Mouse (Mus musculus): Measurements from ENCODE around the gene Lrmda. TPM values are rescaled to one million over a fixed set of nuclear protein-coding genes. Genes with fewer than 3 reads are reported as not detected.

Gene Lrmda
- polyA plus RNA-seq, 1 experiment from 2014 or later = 0.94 TPM

DNA sequence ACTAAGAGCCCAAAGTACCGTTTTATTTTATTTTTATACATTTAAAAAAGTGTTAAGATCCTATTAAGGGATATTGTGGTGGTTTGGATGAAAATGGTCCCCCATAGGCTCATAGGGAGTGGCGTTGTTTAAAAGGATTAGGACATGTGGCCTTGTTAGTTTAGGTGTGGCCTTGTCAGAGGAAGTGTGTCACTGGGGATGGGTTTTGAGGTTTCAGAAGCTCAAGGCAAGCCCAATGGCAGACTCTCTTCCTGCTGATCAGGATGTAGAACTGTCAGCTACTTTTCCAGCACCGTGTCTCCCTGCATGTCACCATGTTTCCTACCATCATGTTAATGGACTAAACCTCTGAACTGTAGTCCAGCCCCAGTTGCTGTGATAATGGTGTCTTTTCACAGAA, 591.5 kb downstream of the Lrmda start:
- ATAC-seq (ENCODE audit: insufficient read depth, low FRiP score) = no peak
- WGBS = 80% methylated on average over 3 of the region's 3 CpGs
- Histone ChIP-seq H3K4me2 (ENCODE audit: low read depth, low read length) (no peak overlapping the region), H3K36me3 (ENCODE audit: control insufficient read depth, insufficient read depth, low read length) (no peaks in the 10 kb centered on the region), H3K27ac (ENCODE audit: low read length) (no peak overlapping the region), H3K27me3 (ENCODE audit: control insufficient read depth, insufficient read depth, low read length) (no peaks in the 10 kb centered on the region), H3K9ac (ENCODE audit: low read length) (no peak overlapping the region), H3K4me3 (replicated peaks; ENCODE audit: low read length) (no peak overlapping the region), H3K4me1 (ENCODE audit: control insufficient read depth, insufficient read depth, low read length) (0 out of 2 replicates have a peak, but pooled peaks cover 11% of the 10 kb centered on the region), H3K9me3 (replicated peaks; ENCODE audit: control insufficient read depth, low read length) (no peaks in the 10 kb centered on the region)

DNA sequence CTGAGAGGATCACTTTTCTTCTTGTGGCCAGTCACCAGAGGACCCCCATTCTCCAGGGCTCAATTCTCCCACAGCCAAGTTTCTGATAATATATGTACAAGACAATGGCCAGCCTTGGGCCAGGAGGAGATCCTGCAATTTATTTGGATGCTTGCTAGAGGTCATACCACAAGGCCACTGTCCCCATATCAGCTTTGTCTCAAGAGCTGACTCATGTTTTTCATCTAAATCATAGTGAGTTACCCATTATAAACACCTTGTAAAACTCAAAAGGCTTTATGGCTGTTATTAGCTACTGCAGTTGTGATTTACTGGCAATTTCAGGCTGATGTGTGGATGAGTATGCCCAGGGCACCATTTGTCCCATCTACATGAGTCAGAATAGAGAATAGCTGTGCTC, 600.7 kb downstream of the Lrmda start:
- H3K4me3 ChIP-seq (replicated peaks; ENCODE audit: low read length) = no peak overlapping the region

DNA sequence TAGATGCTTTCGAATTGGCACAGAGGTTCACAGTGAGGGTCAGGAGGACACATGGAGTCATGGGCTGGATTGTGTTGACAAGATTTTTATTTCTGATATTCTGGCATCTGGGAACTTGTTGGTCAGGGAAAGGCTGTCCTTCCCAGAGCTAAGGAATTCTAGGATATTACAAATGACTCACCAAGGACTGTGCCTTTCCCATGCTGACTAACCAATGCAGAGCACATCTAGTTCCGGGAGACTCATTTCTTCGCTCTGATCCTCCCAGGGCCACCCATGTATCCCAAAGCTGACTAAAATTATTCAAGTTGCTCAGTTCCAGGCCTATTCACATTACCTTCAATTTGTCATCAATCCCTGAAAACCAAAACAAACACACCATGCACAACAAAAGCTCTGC, 602.4 kb downstream of the Lrmda start:
- ATAC-seq (ENCODE audit: insufficient read depth, low FRiP score) = no peak
- H3K4me1 ChIP-seq (ENCODE audit: control insufficient read depth, insufficient read depth, low read length) = no peaks in the 10 kb centered on the region; the same call in 1 of the 2 replicates
- no peak overlapping the region for H3K27ac ChIP-seq (ENCODE audit: low read length)
- no peak overlapping the region for H3K4me2 ChIP-seq (ENCODE audit: low read depth, low read length)
- no peaks in the 10 kb centered on the region for H3K9me3 ChIP-seq (replicated peaks; ENCODE audit: control insufficient read depth, low read length)
- WGBS = 92% methylated on average over 3 of the region's 3 CpGs
- no peaks in the 10 kb centered on the region for H3K36me3 ChIP-seq (ENCODE audit: control insufficient read depth, insufficient read depth, low read length)
- no peak overlapping the region for H3K9ac ChIP-seq (ENCODE audit: low read length)
- H3K4me3 ChIP-seq (replicated peaks; ENCODE audit: low read length) = no peak overlapping the region
- no peaks in the 10 kb centered on the region for H3K27me3 ChIP-seq (ENCODE audit: control insufficient read depth, insufficient read depth, low read length)

More for the DNA sequence above, 600.7 kb downstream of the Lrmda start:
- H3K27ac ChIP-seq (ENCODE audit: low read length) = no peak overlapping the region
- H3K27me3 ChIP-seq (ENCODE audit: control insufficient read depth, insufficient read depth, low read length) = no peaks in the 10 kb centered on the region
- no peaks in the 10 kb centered on the region for H3K9me3 ChIP-seq (replicated peaks; ENCODE audit: control insufficient read depth, low read length)
- H3K4me1 ChIP-seq (ENCODE audit: control insufficient read depth, insufficient read depth, low read length) = no peaks in the 10 kb centered on the region
- H3K36me3 ChIP-seq (ENCODE audit: control insufficient read depth, insufficient read depth, low read length) = no peaks in the 10 kb centered on the region
- H3K9ac ChIP-seq (ENCODE audit: low read length) = no peak overlapping the region
- no peak overlapping the region for H3K4me2 ChIP-seq (ENCODE audit: low read depth, low read length)
- ATAC-seq (ENCODE audit: insufficient read depth, low FRiP score) = no peak

DNA sequence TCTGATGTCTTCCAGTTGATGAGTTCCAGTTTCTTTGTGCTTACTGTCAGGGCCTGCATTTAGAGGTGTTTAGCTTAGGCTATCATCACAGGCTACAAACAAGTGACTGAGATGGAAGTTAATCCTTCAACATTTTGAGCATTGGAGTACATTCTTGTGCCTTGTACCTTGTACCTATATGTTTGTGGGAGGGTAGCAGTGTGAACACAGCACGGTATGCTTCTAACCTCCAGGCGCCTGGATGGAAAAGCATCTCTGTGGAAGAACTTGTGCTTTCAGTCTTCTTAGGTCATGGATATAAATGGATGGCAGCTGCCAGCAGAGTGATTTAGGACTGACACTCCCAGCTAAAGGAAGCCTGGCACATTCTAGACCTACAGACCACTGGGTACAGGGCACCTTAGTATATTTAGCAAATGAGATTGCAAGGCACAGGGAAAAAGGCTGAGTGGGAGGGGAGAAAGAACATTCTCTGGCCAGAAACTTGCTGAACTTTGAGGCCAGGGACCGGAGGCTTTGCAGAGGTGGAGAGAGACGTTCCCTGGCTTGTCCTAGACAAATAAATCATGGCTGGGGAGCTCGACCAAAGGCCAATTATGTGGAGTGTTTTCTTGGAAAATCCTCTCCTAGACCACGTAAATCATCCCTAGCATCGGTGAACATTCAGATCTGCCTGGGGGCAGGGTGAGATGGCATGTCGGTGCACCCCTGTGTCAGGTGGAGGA, 607.8 kb downstream of the Lrmda start:
- ATAC-seq (ENCODE audit: insufficient read depth, low FRiP score) = no peak; the same call in 1 of the 2 replicates
- Histone ChIP-seq H3K27ac (ENCODE audit: low read length) (no peak overlapping the region), H3K4me2 (ENCODE audit: low read depth, low read length) (no peak overlapping the region), H3K4me3 (replicated peaks; ENCODE audit: low read length) (no peak overlapping the region), H3K9me3 (replicated peaks; ENCODE audit: control insufficient read depth, low read length) (no peaks in the 10 kb centered on the region), H3K4me1 (ENCODE audit: control insufficient read depth, insufficient read depth, low read length) (no peaks in the 10 kb centered on the region; the same call in 1 of the 2 replicates), H3K27me3 (ENCODE audit: control insufficient read depth, insufficient read depth, low read length) (no peaks in the 10 kb centered on the region), H3K9ac (ENCODE audit: low read length) (no peak overlapping the region), H3K36me3 (ENCODE audit: control insufficient read depth, insufficient read depth, low read length) (no peaks in the 10 kb centered on the region)
- 44% methylated on average over 8 of the region's 8 CpGs for WGBS

DNA sequence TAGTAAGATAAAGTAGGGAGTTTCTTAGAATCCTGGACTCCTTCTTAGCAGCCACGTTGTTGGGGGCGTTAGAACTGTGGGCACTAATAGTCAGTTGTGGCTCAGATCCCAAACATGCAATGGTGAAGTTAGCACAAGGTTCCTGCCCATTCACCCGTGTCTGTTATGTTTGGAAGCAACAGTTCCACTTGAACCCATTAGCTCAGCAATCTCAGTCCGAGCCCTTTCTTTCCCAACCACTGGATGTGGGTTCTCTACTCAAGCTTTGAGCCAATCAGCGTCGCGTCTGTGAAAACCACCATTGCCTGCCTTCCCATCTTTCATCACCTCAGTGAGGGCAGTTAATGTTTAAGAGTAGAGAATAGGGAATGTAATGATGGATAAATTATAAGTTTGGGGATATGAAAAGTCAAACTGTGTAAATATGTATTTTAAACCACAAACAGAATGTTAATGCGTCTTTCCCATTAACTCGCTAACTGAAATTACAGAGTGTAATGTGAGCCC, 610.9 kb downstream of the Lrmda start:
- Histone ChIP-seq H3K9ac (ENCODE audit: low read length) (no peak overlapping the region), H3K4me1 (ENCODE audit: control insufficient read depth, insufficient read depth, low read length) (no peaks in the 10 kb centered on the region; the same call in 1 of the 2 replicates), H3K27ac (ENCODE audit: low read length) (no peak overlapping the region), H3K4me3 (replicated peaks; ENCODE audit: low read length) (no peak overlapping the region), H3K4me2 (ENCODE audit: low read depth, low read length) (no peak overlapping the region), H3K27me3 (ENCODE audit: control insufficient read depth, insufficient read depth, low read length) (no peaks in the 10 kb centered on the region), H3K9me3 (replicated peaks; ENCODE audit: control insufficient read depth, low read length) (no peaks in the 10 kb centered on the region), H3K36me3 (ENCODE audit: control insufficient read depth, insufficient read depth, low read length) (no peaks in the 10 kb centered on the region)
- ATAC-seq (ENCODE audit: insufficient read depth, low FRiP score) = no peak
- 77% methylated on average over 9 of the region's 9 CpGs for WGBS

DNA sequence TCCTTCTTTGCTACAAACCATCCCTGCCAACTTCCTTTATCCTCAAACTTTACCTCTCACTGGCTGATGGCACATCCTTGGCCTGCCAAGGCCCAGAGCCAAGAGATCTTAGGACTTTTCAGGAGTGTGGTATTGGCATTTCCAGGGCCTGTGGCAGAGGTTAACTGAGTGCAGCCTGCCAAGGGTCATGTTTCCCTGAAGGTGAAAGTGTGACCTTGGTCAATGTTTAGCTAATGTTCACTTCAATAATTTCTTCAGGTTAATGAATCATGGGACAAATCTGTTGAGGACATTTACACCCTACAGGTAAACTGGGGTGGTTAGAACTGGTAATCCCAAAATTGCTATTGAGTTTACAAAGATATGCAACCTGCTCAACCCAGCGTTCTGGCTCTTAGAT, 614.1 kb downstream of the Lrmda start:
- no peaks in the 10 kb centered on the region for H3K9me3 ChIP-seq (replicated peaks; ENCODE audit: control insufficient read depth, low read length)
- no peaks in the 10 kb centered on the region for H3K4me1 ChIP-seq (ENCODE audit: control insufficient read depth, insufficient read depth, low read length)
- ATAC-seq (ENCODE audit: insufficient read depth, low FRiP score) = no peak
- 61% methylated on average over 1 of the region's 1 CpGs for WGBS
- no peak overlapping the region for H3K4me2 ChIP-seq (ENCODE audit: low read depth, low read length)
- H3K4me3 ChIP-seq (replicated peaks; ENCODE audit: low read length) = no peak overlapping the region
- H3K27me3 ChIP-seq (ENCODE audit: control insufficient read depth, insufficient read depth, low read length) = no peaks in the 10 kb centered on the region
- no peaks in the 10 kb centered on the region for H3K36me3 ChIP-seq (ENCODE audit: control insufficient read depth, insufficient read depth, low read length)
- H3K9ac ChIP-seq (ENCODE audit: low read length) = no peak overlapping the region
- no peak overlapping the region for H3K27ac ChIP-seq (ENCODE audit: low read length)

DNA sequence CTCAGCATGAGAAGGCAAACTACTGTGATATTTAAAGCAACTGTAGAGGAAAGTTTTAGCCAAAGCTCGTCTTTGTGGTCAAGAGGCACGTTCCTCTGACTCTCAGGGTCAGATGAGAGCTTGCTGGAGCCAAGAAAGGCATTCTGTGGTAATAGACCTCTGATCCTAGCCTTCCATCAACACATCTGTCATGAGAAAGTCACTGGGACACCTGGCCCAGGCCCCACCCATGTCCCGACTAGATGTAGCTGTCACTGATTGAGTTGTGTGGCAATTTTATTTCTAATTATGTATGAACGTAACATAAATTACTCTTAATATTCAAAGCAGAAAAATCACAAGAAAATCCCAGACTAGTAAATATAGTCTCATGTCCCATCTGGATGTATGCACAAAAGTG, 624.0 kb downstream of the Lrmda start:
- Histone ChIP-seq H3K27ac (ENCODE audit: low read length) (no peak overlapping the region), H3K27me3 (ENCODE audit: control insufficient read depth, insufficient read depth, low read length) (no peaks in the 10 kb centered on the region), H3K36me3 (ENCODE audit: control insufficient read depth, insufficient read depth, low read length) (no peaks in the 10 kb centered on the region), H3K9ac (ENCODE audit: low read length) (no peak overlapping the region), H3K4me2 (ENCODE audit: low read depth, low read length) (no peak overlapping the region), H3K4me1 (ENCODE audit: control insufficient read depth, insufficient read depth, low read length) (peaks cover 14% of the 10 kb centered on the region; the same call in 1 of the 2 replicates), H3K4me3 (replicated peaks; ENCODE audit: low read length) (no peak overlapping the region), H3K9me3 (replicated peaks; ENCODE audit: control insufficient read depth, low read length) (no peaks in the 10 kb centered on the region)
- WGBS = 60% methylated on average over 4 of the region's 4 CpGs
- no peak for ATAC-seq (ENCODE audit: insufficient read depth, low FRiP score)

DNA sequence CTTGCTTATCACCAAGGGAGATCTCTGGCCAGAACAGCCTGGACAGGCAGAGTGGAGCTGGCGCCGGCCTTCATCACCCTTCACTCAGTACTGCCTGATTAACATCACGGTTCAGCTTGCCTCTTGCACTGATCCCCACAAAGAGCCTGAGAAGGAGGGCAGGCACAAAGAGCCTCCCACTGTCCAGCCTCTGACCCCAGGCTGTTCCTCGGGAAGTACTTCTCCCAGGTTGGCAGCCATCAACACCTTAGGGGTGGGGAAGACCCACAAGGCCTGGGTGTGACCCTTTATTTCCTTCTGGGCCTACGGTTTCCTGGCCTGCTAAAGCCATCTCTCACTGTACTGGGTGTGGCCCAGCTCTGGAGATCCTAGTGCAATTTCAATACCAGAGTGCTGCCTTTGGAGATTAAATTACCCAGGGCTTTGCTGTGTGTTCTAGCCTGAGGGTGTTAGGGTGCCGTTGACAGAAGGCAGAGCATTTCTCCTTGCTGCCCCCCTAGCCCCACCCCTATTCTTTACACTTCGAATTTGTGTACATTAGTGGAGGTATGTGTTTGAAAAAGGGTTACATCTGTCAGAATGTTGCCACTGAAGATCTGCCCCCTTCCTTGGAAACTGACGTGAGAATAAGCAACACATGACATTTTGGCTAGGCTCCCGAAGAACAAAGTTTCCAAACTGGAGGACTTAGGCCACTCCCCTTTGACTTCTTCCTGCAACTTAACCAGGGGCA, 628.5 kb downstream of the Lrmda start:
- Histone ChIP-seq H3K4me1 (ENCODE audit: control insufficient read depth, insufficient read depth, low read length) (peaks cover 39% of the 10 kb centered on the region), H3K27me3 (ENCODE audit: control insufficient read depth, insufficient read depth, low read length) (no peaks in the 10 kb centered on the region), H3K9me3 (replicated peaks; ENCODE audit: control insufficient read depth, low read length) (no peaks in the 10 kb centered on the region), H3K4me3 (replicated peaks; ENCODE audit: low read length) (no peak overlapping the region), H3K4me2 (ENCODE audit: low read depth, low read length) (no peak overlapping the region), H3K9ac (ENCODE audit: low read length) (no peak overlapping the region), H3K27ac (ENCODE audit: low read length) (peak overlapping the region; percentile 62), H3K36me3 (ENCODE audit: control insufficient read depth, insufficient read depth, low read length) (no peaks in the 10 kb centered on the region)
- WGBS = 24% methylated on average over 9 of the region's 9 CpGs
- peak; percentile 70 for ATAC-seq (ENCODE audit: insufficient read depth, low FRiP score)

DNA sequence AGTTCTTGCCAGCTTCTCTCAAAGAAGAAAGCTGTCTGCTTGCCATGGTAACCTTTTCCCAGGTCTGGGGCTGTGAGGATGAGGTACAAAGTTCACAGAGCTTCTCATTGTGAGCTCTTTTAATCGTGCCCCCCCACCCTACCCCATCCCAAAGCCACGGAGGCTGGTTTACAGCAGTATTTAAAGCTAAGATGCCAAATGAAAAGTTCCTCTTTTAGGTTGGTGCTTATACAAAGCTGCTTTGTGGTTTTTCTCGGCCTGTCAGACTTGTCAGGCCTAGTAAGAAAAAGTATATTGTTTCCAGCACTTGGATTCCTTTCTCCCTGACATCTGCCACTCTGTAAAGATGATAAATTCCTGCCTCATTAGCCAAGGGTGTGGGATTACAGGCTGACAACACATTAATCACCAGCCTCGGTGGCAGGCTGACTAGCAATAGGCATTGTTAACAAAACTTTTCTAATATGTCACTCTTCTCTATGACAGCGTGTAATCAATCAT, 629.9 kb downstream of the Lrmda start:
- H3K4me2 ChIP-seq (ENCODE audit: low read depth, low read length) = no peak overlapping the region
- no peaks in the 10 kb centered on the region for H3K36me3 ChIP-seq (ENCODE audit: control insufficient read depth, insufficient read depth, low read length)
- no peaks in the 10 kb centered on the region for H3K27me3 ChIP-seq (ENCODE audit: control insufficient read depth, insufficient read depth, low read length)
- no peaks in the 10 kb centered on the region for H3K9me3 ChIP-seq (replicated peaks; ENCODE audit: control insufficient read depth, low read length)
- ATAC-seq (ENCODE audit: insufficient read depth, low FRiP score) = no peak
- WGBS = 32% methylated on average over 5 of the region's 5 CpGs
- H3K9ac ChIP-seq (ENCODE audit: low read length) = no peak overlapping the region
- no peak overlapping the region for H3K4me3 ChIP-seq (replicated peaks; ENCODE audit: low read length)
- peak overlapping the region; percentile 75 for H3K27ac ChIP-seq (ENCODE audit: low read length)
- H3K4me1 ChIP-seq (ENCODE audit: control insufficient read depth, insufficient read depth, low read length) = peaks cover 39% of the 10 kb centered on the region
